Mouse (Mus musculus): ENCODE data around the gene Cfap44. TPM values are rescaled to one million over a fixed set of nuclear protein-coding genes. Genes with fewer than 3 reads are reported as not detected.
A peak's percentile ranks its signal among the peaks of the same experiment; 100 is the strongest.
"Not testable (repeated sequence)": the region's sequence is repeated elsewhere in the genome, so short reads cannot be mapped to it uniquely, and the experiment has no call there.

Gene Cfap44
- polyA plus RNA-seq, 1 experiment from 2014 or later, result 1.6 TPM

GRCm38 (mm10) chr16:44435481-44435880 is 40.9 kb downstream of the Cfap44 start:
- no peaks in the 10 kb centered on the region for H3K27me3 ChIP-seq
- no peak for ATAC-seq (ENCODE audit: low read depth)
- 79% methylated on average over 4 of the region's 4 CpGs for WGBS

GRCm38 (mm10) chr16:44441913-44442312 is 47.3 kb downstream of the Cfap44 start:
- H3K4me1 ChIP-seq (replicated peaks); ATAC-seq (ENCODE audit: low read depth); H3K36me3 ChIP-seq; H3K4me2 ChIP-seq; H3K4me3 ChIP-seq; H3K9ac ChIP-seq; H3K27ac ChIP-seq (replicated peaks); H3K27me3 ChIP-seq; H3K9me3 ChIP-seq: not testable (repeated sequence)
- WGBS, result 94% methylated on average over 15 of the region's 15 CpGs

More at GRCm38 (mm10) chr16:44435481-44435880, 40.9 kb downstream of the Cfap44 start:
- Histone ChIP-seq H3K4me1 (replicated peaks) (no peaks in the 10 kb centered on the region), H3K9me3 (no peaks in the 10 kb centered on the region), H3K4me3 (no peak overlapping the region), H3K9ac (no peak overlapping the region), H3K36me3 (no peaks in the 10 kb centered on the region), H3K4me2 (no peak overlapping the region), H3K27ac (replicated peaks) (no peak overlapping the region)

- H3K9me3 ChIP-seq, result no peaks in the 10 kb centered on the region
- ATAC-seq (ENCODE audit: low read depth), result no peak
- no peaks in the 10 kb centered on the region for H3K36me3 ChIP-seq
- H3K4me2 ChIP-seq, result no peak overlapping the region
- H3K27ac ChIP-seq (replicated peaks), result no peak overlapping the region
- no peak overlapping the region for H3K9ac ChIP-seq
- no peaks in the 10 kb centered on the region for H3K27me3 ChIP-seq
- H3K4me1 ChIP-seq (replicated peaks), result no peaks in the 10 kb centered on the region
- WGBS, result 93% methylated on average over 2 of the region's 2 CpGs
- no peak overlapping the region for H3K4me3 ChIP-seq
These were observed 63.3 kb downstream of the Cfap44 start for GRCm38 (mm10) chr16:44457858-44458257.

GRCm38 (mm10) chr16:44458826-44459225 is 64.2 kb downstream of the Cfap44 start:
- no peak for ATAC-seq (ENCODE audit: low read depth)
- Histone ChIP-seq H3K36me3 (no peaks in the 10 kb centered on the region), H3K4me2 (no peak overlapping the region), H3K9me3 (no peaks in the 10 kb centered on the region), H3K4me1 (replicated peaks) (no peaks in the 10 kb centered on the region), H3K4me3 (no peak overlapping the region), H3K27me3 (no peaks in the 10 kb centered on the region), H3K27ac (replicated peaks) (no peak overlapping the region), H3K9ac (no peak overlapping the region)
- WGBS, result 92% methylated on average over 2 of the region's 2 CpGs

GRCm38 (mm10) chr16:44460922-44461321 is 66.3 kb downstream of the Cfap44 start:
- Histone ChIP-seq H3K4me2 (no peak overlapping the region), H3K36me3 (no peaks in the 10 kb centered on the region), H3K27me3 (no peaks in the 10 kb centered on the region), H3K9me3 (no peaks in the 10 kb centered on the region), H3K4me3 (no peak overlapping the region), H3K27ac (replicated peaks) (no peak overlapping the region), H3K4me1 (replicated peaks) (no peaks in the 10 kb centered on the region), H3K9ac (no peak overlapping the region)
- 76% methylated on average over 5 of the region's 5 CpGs for WGBS
- no peak for ATAC-seq (ENCODE audit: low read depth)

- Histone ChIP-seq H3K4me1 (replicated peaks) (no peaks in the 10 kb centered on the region), H3K4me3 (no peak overlapping the region), H3K9me3 (no peaks in the 10 kb centered on the region), H3K27ac (replicated peaks) (no peak overlapping the region), H3K27me3 (no peaks in the 10 kb centered on the region), H3K36me3 (no peaks in the 10 kb centered on the region), H3K9ac (no peak overlapping the region), H3K4me2 (no peak overlapping the region)
- no peak for ATAC-seq (ENCODE audit: low read depth)
- 91% methylated on average over 14 of the region's 14 CpGs for WGBS
These were observed 80.7 kb downstream of the Cfap44 start for GRCm38 (mm10) chr16:44475281-44475680.

GRCm38 (mm10) chr16:44475682-44476375 is 81.2 kb downstream of the Cfap44 start:
- no peak overlapping the region for H3K4me2 ChIP-seq
- H3K27ac ChIP-seq (replicated peaks), result no peak overlapping the region
- ATAC-seq (ENCODE audit: low read depth), result 0 out of 2 replicates have a peak, but pooled peaks have one; percentile 36
- H3K9ac ChIP-seq, result no peak overlapping the region
- H3K9me3 ChIP-seq, result no peaks in the 10 kb centered on the region
- H3K27me3 ChIP-seq, result no peaks in the 10 kb centered on the region
- no peak overlapping the region for H3K4me3 ChIP-seq
- no peaks in the 10 kb centered on the region for H3K36me3 ChIP-seq
- no peaks in the 10 kb centered on the region for H3K4me1 ChIP-seq (replicated peaks)
- 91% methylated on average over 11 of the region's 11 CpGs for WGBS

- Histone ChIP-seq H3K27ac (replicated peaks) (no peak overlapping the region), H3K4me1 (replicated peaks) (peaks cover 6% of the 10 kb centered on the region; the same call in 1 of the 2 replicates), H3K27me3 (no peaks in the 10 kb centered on the region), H3K9ac (no peak overlapping the region), H3K4me2 (peak overlapping the region; percentile 11; the same call in 1 of the 2 replicates), H3K9me3 (no peaks in the 10 kb centered on the region), H3K36me3 (no peaks in the 10 kb centered on the region), H3K4me3 (no peak overlapping the region)
- WGBS, result 44% methylated on average over 18 of the region's 18 CpGs
- ATAC-seq (ENCODE audit: low read depth), result no peak
These were observed 84.2 kb downstream of the Cfap44 start for GRCm38 (mm10) chr16:44478767-44479166.

- Histone ChIP-seq H3K27me3 (no peaks in the 10 kb centered on the region), H3K27ac (replicated peaks) (no peak overlapping the region), H3K9ac (no peak overlapping the region), H3K4me3 (no peak overlapping the region), H3K9me3 (no peaks in the 10 kb centered on the region), H3K4me1 (replicated peaks) (peaks cover 6% of the 10 kb centered on the region; the same call in 1 of the 2 replicates), H3K36me3 (peaks cover under 1% of the 10 kb centered on the region; the same call in 1 of the 2 replicates), H3K4me2 (no peak overlapping the region)
- ATAC-seq (ENCODE audit: low read depth), result no peak
- 92% methylated on average over 14 of the region's 14 CpGs for WGBS
These were observed 85.3 kb downstream of the Cfap44 start for GRCm38 (mm10) chr16:44479852-44480251.

GRCm38 (mm10) chr16:44480616-44481015 is 86.0 kb downstream of the Cfap44 start:
- 70% methylated on average over 7 of the region's 7 CpGs for WGBS
- H3K27ac ChIP-seq (replicated peaks), result no peak overlapping the region
- ATAC-seq (ENCODE audit: low read depth), result no peak

GRCm38 (mm10) chr16:44481599-44482593 is 87.3 kb downstream of the Cfap44 start:
- peak overlapping the region; percentile 46; the same call in 1 of the 2 replicates for H3K27ac ChIP-seq (replicated peaks)
- no peak overlapping the region for H3K4me3 ChIP-seq
- no peaks in the 10 kb centered on the region for H3K9me3 ChIP-seq
- H3K4me1 ChIP-seq (replicated peaks), result peaks cover 10% of the 10 kb centered on the region; the same call in 1 of the 2 replicates
- no peaks in the 10 kb centered on the region for H3K27me3 ChIP-seq
- no peak overlapping the region for H3K4me2 ChIP-seq
- ATAC-seq (ENCODE audit: low read depth), result no peak
- H3K36me3 ChIP-seq, result peaks cover 4% of the 10 kb centered on the region; the same call in 1 of the 2 replicates
- no peak overlapping the region for H3K9ac ChIP-seq
- 43% methylated on average over 28 of the region's 28 CpGs for WGBS

More at GRCm38 (mm10) chr16:44480616-44481015, 86.0 kb downstream of the Cfap44 start:
- Histone ChIP-seq H3K27me3 (no peaks in the 10 kb centered on the region), H3K9me3 (no peaks in the 10 kb centered on the region), H3K4me1 (replicated peaks) (peaks cover 6% of the 10 kb centered on the region; the same call in 1 of the 2 replicates), H3K9ac (no peak overlapping the region), H3K36me3 (peaks cover 4% of the 10 kb centered on the region; the same call in 1 of the 2 replicates), H3K4me3 (no peak overlapping the region), H3K4me2 (no peak overlapping the region)

- no peak overlapping the region for H3K4me3 ChIP-seq
- H3K9me3 ChIP-seq, result no peaks in the 10 kb centered on the region
- H3K27me3 ChIP-seq, result no peaks in the 10 kb centered on the region
- WGBS, result 9% methylated on average over 7 of the region's 7 CpGs
- no peak overlapping the region for H3K27ac ChIP-seq (replicated peaks)
- peaks cover 21% of the 10 kb centered on the region for H3K36me3 ChIP-seq
- H3K9ac ChIP-seq, result 0 out of 2 replicates have a peak overlapping the region, but pooled peaks have one; percentile 4
- H3K4me1 ChIP-seq (replicated peaks), result peaks cover 20% of the 10 kb centered on the region; the same call in 1 of the 2 replicates
- no peak overlapping the region for H3K4me2 ChIP-seq
- no peak for ATAC-seq (ENCODE audit: low read depth)
These were observed 89.5 kb downstream of the Cfap44 start for GRCm38 (mm10) chr16:44484079-44484478.

Measured in neural tube, embryonic 13.5 days (tissue).